Mouse (Mus musculus) intestine, embryonic 14.5 days (tissue): Measurements from ENCODE around the gene Dhdds. TPM values are rescaled to one million over a fixed set of nuclear protein-coding genes. Genes with fewer than 3 reads are reported as not detected.

ENCODE experiments used
- ATAC-seq: fragments of 200-750 bp; cut with Nextera tagmentation; replicated peaks from 2 replicates; pipeline ENCODE4 v1.8.0; 2017; ENCODE audit warnings: low read depth, moderate number of reproducible peaks, moderate TSS enrichment, moderate library complexity; ENCODE audit not compliant: low FRiP score, low TSS enrichment
- DNase-seq: peaks from one replicate; pipeline ENCODE4 v3.0.0-alpha.2; 2018; ENCODE audit warnings: low spot score
- H3K27ac ChIP-seq: fragments of 300-500 bp; sonication (generic); 2 replicates; pipeline ENCODE4 v1.5.1; 2014; ENCODE audit warnings: low read depth, mild to moderate bottlenecking, control low read depth
- H3K27me3 ChIP-seq: fragments of 300-500 bp; sonication (generic); replicated peaks from 2 replicates; pipeline ENCODE4 v1.6.1; 2014; ENCODE audit warnings: low read length, control low read depth; ENCODE audit not compliant: control insufficient read depth, insufficient read depth
- H3K36me3 ChIP-seq: fragments of 300-500 bp; sonication (generic); 2 replicates; pipeline ENCODE4 v1.6.1; 2014; ENCODE audit warnings: low read length, control low read depth; ENCODE audit not compliant: control insufficient read depth, insufficient read depth
- H3K4me1 ChIP-seq: fragments of 300-500 bp; sonication (generic); replicated peaks from 2 replicates; pipeline ENCODE4 v1.6.1; 2014; ENCODE audit warnings: low read length, control low read depth, mixed read lengths; ENCODE audit not compliant: control insufficient read depth, insufficient read depth
- H3K4me2 ChIP-seq: fragments of 300-500 bp; sonication (generic); 2 replicates; pipeline ENCODE4 v1.6.1; 2014; ENCODE audit warnings: low read length
- H3K4me3 ChIP-seq: fragments of 300-500 bp; sonication (generic); 2 replicates; pipeline ENCODE4 v1.5.1; 2014; ENCODE audit warnings: low read depth, low read length, control low read depth, mixed read lengths
- H3K9ac ChIP-seq: fragments of 300-500 bp; sonication (generic); 2 replicates; pipeline ENCODE4 v1.6.1; 2014; ENCODE audit warnings: mild to moderate bottlenecking, low read length
- H3K9me3 ChIP-seq: fragments of 300-500 bp; sonication (generic); 2 replicates; pipeline ENCODE4 v1.6.1; 2016; ENCODE audit warnings: low read length, control low read depth; ENCODE audit not compliant: control insufficient read depth
- WGBS: fragments of 180-500 bp; shearing (Covaris S2); extraction: QIAGEN DNeasy Blood & Tissue Kit; methylation state at CpG from one replicate; pipeline ENCODE4 v1.1.7; 2014; 5-methylcytosine and 5-hydroxymethylcytosine counted together
- polyA plus RNA-seq: library from polyadenylated mRNA; unstranded; fragments of >200 nt; fragmentation: Nextera tagmentation; extraction: Ambion mirVana; gene quantifications from 2 replicates; pipeline ENCODE4 v1.2.1, GENCODE M21; 2014

Dhdds gene
- polyA plus RNA-seq, 1 experiment from 2014 or later: 43.5 TPM

DNA sequence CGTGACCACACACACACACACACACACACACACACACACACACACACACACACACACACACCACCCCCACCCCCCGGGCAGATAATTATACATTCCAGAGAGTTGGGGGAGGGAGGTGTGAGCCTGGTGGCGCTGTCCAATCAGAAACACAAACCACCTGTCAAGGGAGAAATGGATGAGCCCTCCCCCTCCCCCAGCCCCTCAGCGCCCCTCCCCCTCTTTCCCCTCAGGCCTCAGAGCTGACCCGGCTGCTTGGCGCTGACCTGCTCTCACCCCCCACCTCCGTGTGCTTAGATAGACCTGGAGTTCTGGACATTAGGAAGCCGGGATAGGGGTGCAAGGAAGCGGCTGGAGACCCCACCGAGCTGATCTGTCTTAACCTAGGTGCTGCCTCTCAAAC lies 18.5 kb upstream of the Dhdds start:
- Histone ChIP-seq H3K27ac (no peak overlapping the region), H3K4me1 (peaks cover 13% of the 10 kb centered on the region; the same call in 1 of the 2 replicates), H3K9me3 (no peaks in the 10 kb centered on the region), H3K36me3 (no peaks in the 10 kb centered on the region), H3K9ac (no peak overlapping the region), H3K27me3 (peaks cover 36% of the 10 kb centered on the region), H3K4me3 (no peak overlapping the region), H3K4me2 (no peak overlapping the region)
- ATAC-seq (no peak), DNase-seq (no peak)
- 2% methylated on average over 9 of the region's 10 CpGs for WGBS

GRCm38 (mm10) chr4:134018779-134019145 lies 18.0 kb upstream of the Dhdds start, which contains the start of gene Lin28a:
Lin28a (minus strand) TSS chr4:134018841.
- peaks cover 13% of the 10 kb centered on the region; the same call in 1 of the 2 replicates for H3K4me1 ChIP-seq
- H3K36me3 ChIP-seq: no peaks in the 10 kb centered on the region
- no peaks in the 10 kb centered on the region for H3K9me3 ChIP-seq
- H3K27me3 ChIP-seq: peaks cover 36% of the 10 kb centered on the region
- DNase-seq (no peak), ATAC-seq (no peak)
- H3K4me3 ChIP-seq: peak within 1 kb of the TSS; percentile 13; the same call in 1 of the 2 replicates
- 1% methylated on average over 9 of the region's 9 CpGs for WGBS
- no peak within 1 kb of the TSS for H3K9ac ChIP-seq
- H3K4me2 ChIP-seq: peak within 1 kb of the TSS; percentile 44
- H3K27ac ChIP-seq: no peak within 1 kb of the TSS

- H3K36me3 ChIP-seq: no peaks in the 10 kb centered on the region
- H3K4me2 ChIP-seq: peak overlapping the region; percentile 44
- H3K4me1 ChIP-seq: peaks cover 13% of the 10 kb centered on the region; the same call in 1 of the 2 replicates
- no peak overlapping the region for H3K9ac ChIP-seq
- H3K9me3 ChIP-seq: no peaks in the 10 kb centered on the region
- ATAC-seq (no peak), DNase-seq (peak; percentile 70)
- H3K27me3 ChIP-seq: peaks cover 36% of the 10 kb centered on the region
- H3K27ac ChIP-seq: no peak overlapping the region
- peak overlapping the region; percentile 13; the same call in 1 of the 2 replicates for H3K4me3 ChIP-seq
- WGBS: under 1% methylated on average over 46 of the region's 46 CpGs
Measured at GRCm38 (mm10) chr4:134018038-134018778, 17.5 kb upstream of the Dhdds start.

GRCm38 (mm10) chr4:134017201-134017865 lies 16.6 kb upstream of the Dhdds start:
- H3K27me3 ChIP-seq: peaks cover 36% of the 10 kb centered on the region
- peak overlapping the region; percentile 44 for H3K4me2 ChIP-seq
- H3K4me3 ChIP-seq: 0 out of 2 replicates have a peak overlapping the region, but pooled peaks have one; percentile 13
- peaks cover 13% of the 10 kb centered on the region; the same call in 1 of the 2 replicates for H3K4me1 ChIP-seq
- WGBS: 6% methylated on average over 21 of the region's 21 CpGs
- no peaks in the 10 kb centered on the region for H3K9me3 ChIP-seq
- H3K36me3 ChIP-seq: no peaks in the 10 kb centered on the region
- H3K9ac ChIP-seq: no peak overlapping the region
- H3K27ac ChIP-seq: no peak overlapping the region
- DNase-seq (no peak), ATAC-seq (no peak)

GRCm38 (mm10) chr4:134016767-134017166 lies 16.0 kb upstream of the Dhdds start:
- no peaks in the 10 kb centered on the region for H3K9me3 ChIP-seq
- DNase-seq (no peak), ATAC-seq (no peak)
- peaks cover 36% of the 10 kb centered on the region for H3K27me3 ChIP-seq
- WGBS: 2% methylated on average over 8 of the region's 8 CpGs
- H3K4me2 ChIP-seq: no peak overlapping the region
- peaks cover 17% of the 10 kb centered on the region for H3K4me1 ChIP-seq
- H3K27ac ChIP-seq: no peak overlapping the region
- no peak overlapping the region for H3K9ac ChIP-seq
- H3K4me3 ChIP-seq: no peak overlapping the region
- no peaks in the 10 kb centered on the region for H3K36me3 ChIP-seq

DNA sequence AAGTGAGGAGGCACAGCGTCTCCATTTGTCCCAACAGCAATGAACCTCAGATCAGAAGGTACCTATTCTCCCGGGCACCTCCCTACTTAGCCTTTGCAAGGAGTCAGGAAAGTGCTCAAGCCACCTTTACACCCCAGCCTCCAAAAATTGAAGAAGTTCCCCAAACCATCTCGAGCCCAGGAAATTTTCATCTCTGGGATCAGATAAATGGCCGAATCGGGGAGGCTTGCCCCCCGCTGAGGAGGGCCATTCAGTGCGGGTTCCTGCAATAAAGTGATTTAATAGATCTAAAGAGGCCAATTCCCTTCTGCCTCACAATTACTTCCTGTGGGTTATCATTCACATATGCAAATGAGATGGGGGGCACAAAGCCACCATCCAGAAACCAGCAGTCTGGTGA lies 15.5 kb upstream of the Dhdds start:
- no peak overlapping the region for H3K4me2 ChIP-seq
- H3K9me3 ChIP-seq: no peaks in the 10 kb centered on the region
- no peak for ATAC-seq
- H3K4me3 ChIP-seq: no peak overlapping the region
- H3K36me3 ChIP-seq: no peaks in the 10 kb centered on the region
- peaks cover 19% of the 10 kb centered on the region for H3K4me1 ChIP-seq
- WGBS: 7% methylated on average over 7 of the region's 7 CpGs
- peaks cover 36% of the 10 kb centered on the region for H3K27me3 ChIP-seq
- H3K27ac ChIP-seq: no peak overlapping the region
- no peak for DNase-seq
- H3K9ac ChIP-seq: no peak overlapping the region

- peaks cover 12% of the 10 kb centered on the region for H3K27me3 ChIP-seq
- 49% methylated on average over 12 of the region's 12 CpGs for WGBS
- H3K27ac ChIP-seq: no peak overlapping the region
- DNase-seq (no peak), ATAC-seq (no peak)
- H3K36me3 ChIP-seq: no peaks in the 10 kb centered on the region
- H3K9me3 ChIP-seq: no peaks in the 10 kb centered on the region
- no peak overlapping the region for H3K4me3 ChIP-seq
- no peak overlapping the region for H3K9ac ChIP-seq
- H3K4me2 ChIP-seq: no peak overlapping the region
- peaks cover 18% of the 10 kb centered on the region for H3K4me1 ChIP-seq
Measured at GRCm38 (mm10) chr4:134012858-134013528, 12.3 kb upstream of the Dhdds start.

- Histone ChIP-seq H3K9ac (no peak overlapping the region), H3K27ac (no peak overlapping the region), H3K4me2 (no peak overlapping the region), H3K36me3 (no peaks in the 10 kb centered on the region), H3K27me3 (no peaks in the 10 kb centered on the region; the same call in 1 of the 2 replicates), H3K4me3 (no peak overlapping the region), H3K9me3 (no peaks in the 10 kb centered on the region), H3K4me1 (peaks cover 8% of the 10 kb centered on the region)
- peak; percentile 33; the same call in 1 of the 2 replicates for ATAC-seq
- 12% methylated on average over 16 of the region's 16 CpGs for WGBS
- no peak for DNase-seq
Measured at GRCm38 (mm10) chr4:134011450-134012414, 11.0 kb upstream of the Dhdds start.
